Mouse (Mus musculus): ENCODE data around the gene Tnrc6a.
"Not testable (repeated sequence)": the region's sequence is repeated elsewhere in the genome, so short reads cannot be mapped to it uniquely, and the experiment has no call there.

Tnrc6a gene

GRCm38 (mm10) chr7:123123665-123124298 is at the start of gene Tnrc6a:
Gene Tnrc6a (plus strand): TSS chr7:123123885.
- ATAC-seq (ENCODE audit: low TSS enrichment), result peak; percentile 98

GRCm38 (mm10) chr7:123082236-123082635 is 41.4 kb upstream of the Tnrc6a start:
- no peak for ATAC-seq (ENCODE audit: low TSS enrichment)

- peak; percentile 69 for ATAC-seq (ENCODE audit: low TSS enrichment)
Observed at GRCm38 (mm10) chr7:123083441-123084123, 40.1 kb upstream of the Tnrc6a start.

- peak; percentile 75 for ATAC-seq (ENCODE audit: low TSS enrichment)
Observed at GRCm38 (mm10) chr7:123084180-123084691, 39.4 kb upstream of the Tnrc6a start.

- ATAC-seq (ENCODE audit: low TSS enrichment), result peak; percentile 56
Observed at GRCm38 (mm10) chr7:123084708-123085107, 39.0 kb upstream of the Tnrc6a start.

GRCm38 (mm10) chr7:123088920-123089319 is 34.8 kb upstream of the Tnrc6a start:
- ATAC-seq (ENCODE audit: low TSS enrichment), result no peak

GRCm38 (mm10) chr7:123096344-123097120 is 27.2 kb upstream of the Tnrc6a start:
- no peak for ATAC-seq (ENCODE audit: low TSS enrichment)

- ATAC-seq (ENCODE audit: low TSS enrichment), result peak; percentile 95
Observed at GRCm38 (mm10) chr7:123097891-123098750, 25.6 kb upstream of the Tnrc6a start.

- ATAC-seq (ENCODE audit: low TSS enrichment), result no peak
Observed at GRCm38 (mm10) chr7:123101295-123101694, 22.4 kb upstream of the Tnrc6a start.

GRCm38 (mm10) chr7:123105381-123105780 is 18.3 kb upstream of the Tnrc6a start:
- ATAC-seq (ENCODE audit: low TSS enrichment), result not testable (repeated sequence)

- no peak for ATAC-seq (ENCODE audit: low TSS enrichment)
Observed at GRCm38 (mm10) chr7:123105906-123106305, 17.8 kb upstream of the Tnrc6a start.

- no peak for ATAC-seq (ENCODE audit: low TSS enrichment)
Observed at GRCm38 (mm10) chr7:123106326-123106725, 17.4 kb upstream of the Tnrc6a start.

GRCm38 (mm10) chr7:123108058-123109055 is 15.3 kb upstream of the Tnrc6a start:
- ATAC-seq (ENCODE audit: low TSS enrichment), result peak; percentile 84

- ATAC-seq (ENCODE audit: low TSS enrichment), result no peak
Observed at GRCm38 (mm10) chr7:123109361-123110000, 14.2 kb upstream of the Tnrc6a start.

GRCm38 (mm10) chr7:123110135-123110534 is 13.6 kb upstream of the Tnrc6a start:
- no peak for ATAC-seq (ENCODE audit: low TSS enrichment)

- peak; percentile 65; the same call in 1 of the 2 replicates for ATAC-seq (ENCODE audit: low TSS enrichment)
Observed at GRCm38 (mm10) chr7:123113590-123113989, 10.1 kb upstream of the Tnrc6a start.

GRCm38 (mm10) chr7:123116799-123117198 is 6.9 kb upstream of the Tnrc6a start:
- ATAC-seq (ENCODE audit: low TSS enrichment), result no peak

- ATAC-seq (ENCODE audit: low TSS enrichment), result no peak
Observed at GRCm38 (mm10) chr7:123117209-123117608, 6.5 kb upstream of the Tnrc6a start.

GRCm38 (mm10) chr7:123120516-123120915 is 3.2 kb upstream of the Tnrc6a start:
- no peak for ATAC-seq (ENCODE audit: low TSS enrichment)

- ATAC-seq (ENCODE audit: low TSS enrichment), result peak; percentile 42
Observed at GRCm38 (mm10) chr7:123124299-123124716, 623 bp downstream of the Tnrc6a start.

Data from frontal cortex, adult (tissue).